Mouse (Mus musculus) gonadal fat pad, adult 2 months (tissue): Measurements from ENCODE around the gene Gm20388. TPM values are rescaled to one million over a fixed set of nuclear protein-coding genes. Genes with fewer than 3 reads are reported as not detected.

Experiments used
- DNase-seq: peaks from one replicate; pipeline ENCODE4 v3.0.0-alpha.2; 2012; ENCODE audit warnings: low read depth
- polyA plus RNA-seq: library from polyadenylated mRNA; depleted of rRNA; stranded (reverse); fragments of >200 nt; gene quantifications from 2 replicates; pipeline ENCODE4 v1.2.3, GENCODE M21; 2012

Gene Gm20388
- polyA plus RNA-seq, 1 experiment = 119 TPM

DNA sequence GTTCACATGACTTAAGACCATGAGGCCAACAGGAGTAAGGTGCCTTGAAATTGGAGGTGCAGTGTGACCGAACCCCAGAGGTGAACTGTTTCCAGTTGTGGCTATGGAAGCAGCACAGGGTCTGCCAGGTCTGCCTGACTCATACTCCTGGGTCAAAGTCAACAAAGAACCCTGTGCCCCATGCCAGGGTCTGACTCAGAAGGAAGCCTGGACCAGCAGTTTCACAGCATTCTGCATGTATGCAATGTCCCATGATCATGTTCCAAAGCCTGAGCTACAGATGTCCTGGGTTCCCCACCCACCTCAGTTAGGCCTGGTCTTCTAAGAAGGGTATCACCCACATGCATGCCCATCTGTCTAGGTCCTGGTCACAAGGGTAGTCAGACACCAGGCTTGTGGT is 1978.7 kb downstream of the Gm20388 start:
- no peak for DNase-seq

DNA sequence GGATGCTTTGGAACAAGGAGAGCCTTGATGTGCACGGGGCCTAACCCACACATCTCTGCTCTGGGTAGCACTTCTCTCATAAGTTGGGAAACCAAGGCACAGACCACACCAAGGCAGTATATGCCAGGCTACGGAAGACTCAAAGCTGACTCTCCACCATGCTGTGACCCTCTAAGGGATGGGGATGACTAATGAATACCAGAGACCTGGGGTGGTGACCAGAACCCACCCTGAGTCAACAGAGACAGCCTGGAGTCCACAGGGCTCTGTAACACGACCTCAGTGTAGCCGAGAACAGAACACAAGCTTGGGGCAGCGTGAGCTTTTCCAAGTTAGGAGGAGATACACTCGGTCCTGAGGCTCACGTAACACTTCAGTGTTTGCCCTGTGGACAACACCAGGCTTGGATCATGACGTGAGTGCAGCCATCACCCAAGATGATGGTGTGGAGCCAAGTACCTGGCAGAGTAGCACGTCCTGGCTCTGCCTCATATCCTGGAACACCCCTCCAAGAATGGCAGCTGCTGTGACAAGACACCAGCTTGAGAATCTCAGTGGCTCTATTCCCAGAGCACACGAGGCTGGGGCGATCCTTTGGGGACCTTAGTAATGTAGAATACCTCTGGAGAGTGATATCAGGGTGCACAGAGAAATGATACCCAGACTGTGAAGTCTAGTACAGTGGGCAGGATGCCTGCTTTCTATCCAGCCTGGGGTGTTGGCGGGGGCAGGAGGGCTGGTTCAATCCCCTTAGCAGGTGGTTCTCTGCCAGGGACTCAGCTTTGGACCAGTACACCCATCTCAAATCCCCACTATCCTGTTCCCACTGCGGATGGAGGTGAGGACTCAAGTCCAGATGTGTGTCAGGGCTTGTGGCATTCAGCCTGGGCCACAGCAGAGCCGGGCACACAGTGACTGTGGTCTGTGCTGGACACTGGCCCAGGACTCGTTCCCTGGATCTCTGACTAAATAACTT is 1979.5 kb downstream of the Gm20388 start:
- DNase-seq = no peak

GRCm38 (mm10) chr8:121892875-121893274 is 1982.2 kb downstream of the Gm20388 start:
- DNase-seq = no peak

DNA sequence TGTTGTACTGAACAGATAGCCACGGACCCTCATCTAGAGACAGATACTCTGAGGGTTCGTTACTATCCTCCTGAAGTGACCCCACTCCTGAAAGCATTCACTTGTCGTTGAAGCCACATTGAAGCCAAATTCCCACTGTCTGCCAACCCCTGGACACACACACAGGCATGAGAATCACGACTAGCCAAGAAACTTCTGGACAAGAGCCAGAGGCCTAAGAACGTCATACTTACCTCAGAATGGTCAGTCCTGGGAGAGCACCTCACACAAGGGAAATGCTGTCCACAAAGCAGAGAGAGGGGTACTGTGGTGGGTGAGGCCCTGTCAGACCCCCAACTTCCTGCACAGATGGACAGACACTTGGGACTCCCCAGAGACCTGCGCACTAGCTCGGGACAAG is 1985.3 kb downstream of the Gm20388 start:
- no peak for DNase-seq

GRCm38 (mm10) chr8:121896476-121897145 is 1986.0 kb downstream of the Gm20388 start:
- DNase-seq = no peak

GRCm38 (mm10) chr8:121897205-121897604 is 1986.6 kb downstream of the Gm20388 start:
- no peak for DNase-seq

DNA sequence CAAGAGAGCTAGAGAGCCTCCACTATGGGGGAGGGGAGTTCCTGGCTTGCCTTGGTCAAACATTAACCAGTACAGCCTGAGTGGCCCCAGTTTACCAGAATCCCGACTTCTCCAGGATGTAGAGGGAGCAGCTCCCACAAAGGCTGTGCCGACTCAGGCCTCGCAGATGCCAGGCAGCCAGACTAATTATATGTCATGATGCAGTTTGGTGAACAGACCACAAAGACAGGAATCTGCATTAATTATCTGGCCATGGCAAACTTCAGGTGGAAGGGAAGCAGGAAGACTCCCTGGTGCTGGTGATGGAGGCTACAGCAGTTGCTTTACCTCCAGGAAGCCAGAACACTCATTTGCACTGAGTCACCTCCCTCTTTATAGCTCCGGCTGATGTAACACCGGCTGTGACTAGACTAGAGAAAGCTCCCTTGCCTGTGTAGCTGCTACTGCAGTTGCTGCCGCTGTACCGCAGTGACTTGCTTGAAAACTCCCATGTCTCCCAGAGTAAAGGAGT is 1987.3 kb downstream of the Gm20388 start:
- no peak for DNase-seq

DNA sequence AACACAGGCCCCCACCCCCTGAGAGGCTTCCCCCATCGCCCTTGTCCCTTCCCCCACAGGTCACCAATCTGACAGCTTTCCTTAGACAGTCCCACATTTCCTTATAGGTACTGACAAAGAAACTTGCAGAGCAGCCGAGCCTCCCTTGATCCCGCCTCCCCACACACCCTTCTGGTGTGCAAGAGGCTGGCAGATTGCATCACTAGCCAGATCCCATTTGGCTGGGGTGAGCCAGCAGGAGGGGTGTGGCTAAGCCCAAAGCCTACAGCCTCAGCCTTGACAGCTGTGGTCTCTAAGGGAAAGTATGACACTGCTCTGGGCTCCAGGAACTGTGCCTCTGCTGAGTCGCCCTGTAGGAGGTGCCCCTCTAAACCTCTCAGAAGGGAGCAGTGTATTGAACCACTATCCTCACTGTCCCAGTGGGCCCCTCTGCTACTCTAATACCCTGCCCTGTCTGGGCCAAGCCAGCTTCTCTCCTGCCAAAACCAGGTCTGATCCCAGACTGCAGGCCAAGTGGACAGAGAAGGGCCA is 1987.8 kb downstream of the Gm20388 start:
- peak; percentile 66 for DNase-seq

GRCm38 (mm10) chr8:121899180-121900044 is 1988.8 kb downstream of the Gm20388 start:
- DNase-seq = no peak

- no peak for DNase-seq
Measured at GRCm38 (mm10) chr8:121901498-121902236, 1991.0 kb downstream of the Gm20388 start.

GRCm38 (mm10) chr8:121903977-121904376 is 1993.3 kb downstream of the Gm20388 start:
- no peak for DNase-seq

DNA sequence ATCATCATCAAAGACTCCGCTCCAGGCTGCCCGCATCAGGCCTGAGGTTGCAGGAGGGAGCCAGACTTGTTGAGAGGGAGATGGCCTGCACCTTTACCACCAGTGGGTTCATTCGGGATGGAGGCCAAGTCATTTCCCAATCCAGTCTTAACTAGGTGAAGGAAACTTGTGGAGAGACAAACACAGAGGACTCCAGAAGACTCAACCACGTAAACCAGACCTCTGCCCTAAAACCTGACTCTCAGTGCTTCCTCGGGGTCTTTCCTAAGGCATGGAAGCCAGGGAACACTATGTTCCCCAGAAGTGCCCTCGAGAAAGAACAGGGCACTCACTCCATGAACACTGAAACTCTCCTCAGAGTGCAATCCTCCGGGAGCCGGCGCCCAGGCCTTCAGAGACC is 1994.4 kb downstream of the Gm20388 start:
- DNase-seq = no peak

GRCm38 (mm10) chr8:121905420-121905819 is 1994.8 kb downstream of the Gm20388 start:
- DNase-seq = no peak

DNA sequence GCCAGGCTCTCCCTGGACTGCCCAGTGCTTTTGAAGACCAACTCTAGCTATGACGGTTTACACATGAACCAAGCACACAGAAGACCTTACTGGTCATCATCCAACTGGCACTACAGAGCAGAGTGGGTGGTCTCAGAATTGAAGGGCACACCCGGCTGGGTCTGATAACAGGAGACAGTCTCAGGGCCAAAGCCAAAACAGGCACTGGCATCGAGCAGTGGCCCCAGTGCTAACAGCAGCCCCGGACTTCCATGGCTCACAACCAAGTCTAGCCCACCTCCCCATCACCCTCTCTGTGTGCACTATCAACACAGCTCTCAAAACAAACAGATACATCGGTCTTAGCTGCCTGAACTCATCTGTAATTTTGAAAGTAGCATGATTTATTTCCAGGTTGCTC is 1995.2 kb downstream of the Gm20388 start:
- no peak for DNase-seq

DNA sequence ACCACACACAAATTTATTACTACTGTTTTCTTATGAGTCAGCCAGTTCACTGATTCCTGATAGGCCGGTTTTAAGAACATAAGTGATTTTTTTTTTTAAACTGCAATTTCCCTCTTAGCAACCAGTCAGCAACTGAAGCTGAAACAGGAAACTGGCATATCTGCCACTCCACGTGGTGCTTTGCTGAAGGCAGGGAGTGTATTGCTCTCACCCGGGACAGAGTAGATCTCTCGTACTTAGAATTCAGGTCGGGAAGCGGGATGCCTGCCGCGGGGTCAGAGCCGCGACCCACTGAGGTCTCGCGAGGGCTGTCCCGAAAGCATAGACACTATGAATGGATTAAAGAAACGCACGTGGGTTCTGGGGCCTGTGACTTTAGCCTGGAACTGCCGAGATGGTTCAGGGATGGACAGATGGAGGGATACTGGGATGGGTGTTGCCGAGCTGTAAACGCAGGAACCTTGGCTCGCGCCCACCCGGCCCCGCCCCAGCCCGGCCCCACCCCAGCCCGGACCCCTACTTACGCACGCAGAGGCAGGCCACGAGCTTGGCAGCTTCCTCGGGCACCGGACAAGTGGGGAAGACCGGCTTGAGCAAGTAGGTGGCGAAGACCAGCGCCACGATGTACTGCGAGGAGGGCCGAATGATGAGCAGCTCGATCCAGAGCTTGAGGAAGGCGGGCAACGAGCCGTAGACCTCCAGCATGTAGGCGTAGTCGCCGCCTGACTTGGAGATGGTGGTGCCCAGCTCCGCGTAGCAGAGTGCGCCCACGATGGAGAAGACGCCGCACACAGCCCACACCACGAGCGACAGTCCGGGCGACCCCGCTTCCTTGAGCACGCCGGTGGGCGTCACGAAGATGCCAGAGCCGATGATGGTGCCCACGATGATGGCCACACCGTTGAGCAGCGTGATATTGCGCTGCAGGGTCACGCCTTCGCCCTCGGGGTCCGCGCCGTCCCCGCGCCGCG is 1996.2 kb downstream of the Gm20388 start:
- DNase-seq = no peak

- no peak for DNase-seq
Measured at GRCm38 (mm10) chr8:121907587-121908248, 1997.1 kb downstream of the Gm20388 start, which contains the start of gene Slc7a5. Slc7a5 (minus strand) TSS chr8:121907694.

- no peak for DNase-seq
Measured at GRCm38 (mm10) chr8:121908378-121909147, 1997.9 kb downstream of the Gm20388 start.

DNA sequence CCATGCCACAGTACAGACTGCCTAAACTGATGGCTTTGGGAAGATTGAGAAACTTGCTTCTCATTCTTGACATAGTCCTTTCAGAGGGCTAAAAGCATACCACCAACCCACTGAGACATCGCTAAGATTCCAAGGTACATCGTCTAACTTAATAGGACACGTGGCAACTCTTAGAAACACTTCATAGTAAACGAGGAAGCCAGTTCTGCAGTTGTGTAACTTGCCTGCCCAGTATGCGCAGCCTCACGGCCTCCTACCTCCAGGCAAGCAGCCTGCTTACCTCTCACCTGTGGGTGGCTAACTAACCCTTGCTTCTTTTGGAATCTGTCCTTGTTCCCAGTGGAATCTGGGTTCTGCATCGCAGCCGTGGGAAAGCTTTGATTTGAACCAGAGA is 1998.5 kb downstream of the Gm20388 start:
- peak; percentile 66 for DNase-seq
